Mouse (Mus musculus): ENCODE measurements around the gene Bnip3. TPM values are rescaled to one million over a fixed set of nuclear protein-coding genes. Genes with fewer than 3 reads are reported as not detected.
A peak's percentile ranks its signal among the peaks of the same experiment; 100 is the strongest.

Bnip3 gene
- polyA plus RNA-seq, 1 experiment from 2014 or later: 306 TPM

- Histone ChIP-seq H3K4me3 (ENCODE audit: low read depth, low read length) (no peak overlapping the region), H3K4me1 (ENCODE audit: control insufficient read depth, insufficient read depth, low read length) (peaks cover 4% of the 10 kb centered on the region; the same call in 1 of the 2 replicates), H3K27ac (ENCODE audit: low read depth, low read length) (no peak overlapping the region), H3K9ac (ENCODE audit: low read depth, low read length) (no peak overlapping the region), H3K27me3 (ENCODE audit: control insufficient read depth, insufficient read depth, low read length) (no peaks in the 10 kb centered on the region), H3K36me3 (ENCODE audit: control insufficient read depth, insufficient read depth, low read length) (no peaks in the 10 kb centered on the region), H3K4me2 (no peak overlapping the region), H3K9me3 (replicated peaks; ENCODE audit: control insufficient read depth, low read length) (no peaks in the 10 kb centered on the region)
- 66% methylated on average over 3 of the region's 3 CpGs for WGBS (ENCODE audit: insufficient replicate concordance)
- no peak for ATAC-seq (replicated peaks; ENCODE audit: insufficient number of reproducible peaks, low FRiP score, low TSS enrichment)
Measured at GRCm38 (mm10) chr7:138913616-138914015, 4.3 kb upstream of the Bnip3 start.

DNA sequence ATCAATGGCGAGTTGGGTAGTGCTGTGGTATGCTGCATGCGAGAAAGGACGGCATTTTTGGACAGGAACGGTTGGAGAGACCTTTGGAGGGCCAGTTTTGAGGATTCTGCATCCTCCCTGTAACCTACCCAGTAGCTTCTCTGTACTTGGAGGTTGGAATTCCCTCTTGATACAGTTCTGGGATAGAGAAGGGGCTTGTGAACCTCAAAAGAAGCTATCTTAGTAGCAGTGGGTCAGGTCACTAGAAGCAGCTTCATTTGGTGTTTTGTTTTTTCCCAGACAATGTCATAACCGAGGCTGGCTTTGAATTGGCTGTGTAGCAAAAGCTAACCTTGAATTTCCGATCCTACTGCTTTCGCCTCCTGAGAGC lies 859 bp upstream of the Bnip3 start:
- Histone ChIP-seq H3K36me3 (ENCODE audit: control insufficient read depth, insufficient read depth, low read length) (no peaks in the 10 kb centered on the region), H3K9me3 (replicated peaks; ENCODE audit: control insufficient read depth, low read length) (no peaks in the 10 kb centered on the region), H3K27ac (ENCODE audit: low read depth, low read length) (peak overlapping the region; percentile 83), H3K4me2 (peak overlapping the region; percentile 74), H3K4me1 (ENCODE audit: control insufficient read depth, insufficient read depth, low read length) (peaks cover 20% of the 10 kb centered on the region), H3K9ac (ENCODE audit: low read depth, low read length) (peak overlapping the region; percentile 69; the same call in 1 of the 2 replicates), H3K27me3 (ENCODE audit: control insufficient read depth, insufficient read depth, low read length) (no peaks in the 10 kb centered on the region), H3K4me3 (ENCODE audit: low read depth, low read length) (peak overlapping the region; percentile 70)
- ATAC-seq (replicated peaks; ENCODE audit: insufficient number of reproducible peaks, low FRiP score, low TSS enrichment): no peak
- 27% methylated on average over 7 of the region's 7 CpGs for WGBS (ENCODE audit: insufficient replicate concordance)

DNA sequence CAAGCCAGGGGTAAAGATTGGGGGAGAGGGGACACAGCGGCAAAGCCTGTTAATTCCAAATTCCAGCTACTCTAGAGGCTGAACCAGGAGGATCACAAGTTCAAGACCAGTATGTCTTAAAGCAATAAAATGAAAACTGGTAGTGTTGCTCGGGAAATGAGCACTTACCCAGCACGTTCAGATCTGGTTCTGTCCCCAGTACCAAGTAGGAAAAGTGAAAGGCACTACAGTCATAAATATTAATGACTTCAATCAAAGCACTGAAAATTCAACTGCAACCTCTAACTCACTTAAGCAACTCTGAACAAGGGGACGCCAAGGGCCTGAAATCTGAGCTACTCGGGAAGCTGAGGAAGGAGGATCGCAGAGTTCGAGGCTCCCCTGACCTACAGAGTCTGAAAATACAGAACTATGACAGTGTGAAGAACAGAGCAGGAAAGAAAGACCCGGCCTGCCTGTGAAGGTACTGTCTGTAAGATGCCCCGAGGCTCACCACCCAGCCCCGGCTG lies 497 bp downstream of the Bnip3 start:
- peak overlapping the region; percentile 70 for H3K4me3 ChIP-seq (ENCODE audit: low read depth, low read length)
- no peaks in the 10 kb centered on the region for H3K9me3 ChIP-seq (replicated peaks; ENCODE audit: control insufficient read depth, low read length)
- WGBS (ENCODE audit: insufficient replicate concordance): 5% methylated on average over 10 of the region's 10 CpGs
- H3K4me1 ChIP-seq (ENCODE audit: control insufficient read depth, insufficient read depth, low read length): peaks cover 20% of the 10 kb centered on the region
- no peak for ATAC-seq (replicated peaks; ENCODE audit: insufficient number of reproducible peaks, low FRiP score, low TSS enrichment)
- peak overlapping the region; percentile 80 for H3K9ac ChIP-seq (ENCODE audit: low read depth, low read length)
- H3K27me3 ChIP-seq (ENCODE audit: control insufficient read depth, insufficient read depth, low read length): no peaks in the 10 kb centered on the region
- H3K27ac ChIP-seq (ENCODE audit: low read depth, low read length): peak overlapping the region; percentile 83
- H3K36me3 ChIP-seq (ENCODE audit: control insufficient read depth, insufficient read depth, low read length): no peaks in the 10 kb centered on the region
- peak overlapping the region; percentile 74 for H3K4me2 ChIP-seq

DNA sequence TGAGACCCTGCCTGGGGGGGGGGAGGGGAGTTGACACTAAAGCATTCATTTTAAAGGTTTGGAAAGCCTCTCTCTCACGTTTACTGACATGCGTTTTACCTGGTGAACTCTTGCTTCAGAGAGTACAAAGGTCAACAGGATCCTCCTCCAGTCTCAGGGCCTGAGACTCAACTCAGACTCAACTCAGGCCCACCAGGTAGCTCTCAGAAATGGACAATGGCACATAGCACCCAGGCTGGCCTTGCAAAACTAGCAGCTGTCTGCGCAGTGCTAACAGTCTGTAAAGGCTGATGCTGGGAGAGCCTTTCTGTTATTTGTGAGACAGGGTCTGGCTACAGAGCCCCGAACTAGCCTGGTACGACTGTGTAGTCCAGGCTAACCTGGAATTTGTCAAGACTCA lies 1.3 kb downstream of the Bnip3 start:
- H3K9ac ChIP-seq (ENCODE audit: low read depth, low read length): peak overlapping the region; percentile 80
- ATAC-seq (replicated peaks; ENCODE audit: insufficient number of reproducible peaks, low FRiP score, low TSS enrichment): no peak
- H3K4me1 ChIP-seq (ENCODE audit: control insufficient read depth, insufficient read depth, low read length): peaks cover 23% of the 10 kb centered on the region
- H3K36me3 ChIP-seq (ENCODE audit: control insufficient read depth, insufficient read depth, low read length): no peaks in the 10 kb centered on the region
- no peaks in the 10 kb centered on the region for H3K9me3 ChIP-seq (replicated peaks; ENCODE audit: control insufficient read depth, low read length)
- H3K4me3 ChIP-seq (ENCODE audit: low read depth, low read length): peak overlapping the region; percentile 70
- H3K27ac ChIP-seq (ENCODE audit: low read depth, low read length): peak overlapping the region; percentile 83; the same call in 1 of the 2 replicates
- WGBS (ENCODE audit: insufficient replicate concordance): 39% methylated on average over 5 of the region's 5 CpGs
- no peaks in the 10 kb centered on the region for H3K27me3 ChIP-seq (ENCODE audit: control insufficient read depth, insufficient read depth, low read length)
- H3K4me2 ChIP-seq: peak overlapping the region; percentile 74

DNA sequence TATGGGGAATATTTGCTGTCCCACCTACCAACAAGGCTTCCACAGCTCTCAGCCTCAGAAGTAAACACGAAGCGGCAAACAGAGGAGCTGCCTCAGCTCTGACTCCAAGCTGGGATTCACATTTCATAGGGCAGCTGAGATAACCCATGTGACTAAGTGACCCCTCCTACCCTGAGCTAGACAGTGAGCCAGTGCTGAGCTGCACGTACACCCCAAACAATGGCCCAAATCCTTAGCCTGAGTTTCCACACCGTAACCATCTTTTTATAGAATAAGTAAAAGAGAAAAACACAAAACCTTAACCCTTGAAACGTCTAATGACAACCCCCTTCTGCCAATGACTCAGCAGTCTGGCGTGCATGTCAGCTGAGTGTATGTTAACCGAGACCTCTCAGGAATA lies 2.3 kb downstream of the Bnip3 start:
- Histone ChIP-seq H3K9ac (ENCODE audit: low read depth, low read length) (peak overlapping the region; percentile 50), H3K27ac (ENCODE audit: low read depth, low read length) (peak overlapping the region; percentile 51), H3K4me3 (ENCODE audit: low read depth, low read length) (peak overlapping the region; percentile 70), H3K4me1 (ENCODE audit: control insufficient read depth, insufficient read depth, low read length) (peaks cover 23% of the 10 kb centered on the region), H3K9me3 (replicated peaks; ENCODE audit: control insufficient read depth, low read length) (no peaks in the 10 kb centered on the region), H3K4me2 (peak overlapping the region; percentile 74), H3K27me3 (ENCODE audit: control insufficient read depth, insufficient read depth, low read length) (no peaks in the 10 kb centered on the region), H3K36me3 (ENCODE audit: control insufficient read depth, insufficient read depth, low read length) (no peaks in the 10 kb centered on the region)
- ATAC-seq (replicated peaks; ENCODE audit: insufficient number of reproducible peaks, low FRiP score, low TSS enrichment): 0 out of 2 replicates have a peak, but pooled peaks have one; percentile 43
- 3% methylated on average over 7 of the region's 7 CpGs for WGBS (ENCODE audit: insufficient replicate concordance)

GRCm38 (mm10) chr7:138906441-138906840 lies 2.9 kb downstream of the Bnip3 start:
- WGBS (ENCODE audit: insufficient replicate concordance): 47% methylated on average over 1 of the region's 1 CpGs
- peak overlapping the region; percentile 50; the same call in 1 of the 2 replicates for H3K9ac ChIP-seq (ENCODE audit: low read depth, low read length)
- no peaks in the 10 kb centered on the region for H3K9me3 ChIP-seq (replicated peaks; ENCODE audit: control insufficient read depth, low read length)
- H3K27ac ChIP-seq (ENCODE audit: low read depth, low read length): peak overlapping the region; percentile 51
- ATAC-seq (replicated peaks; ENCODE audit: insufficient number of reproducible peaks, low FRiP score, low TSS enrichment): no peak
- peak overlapping the region; percentile 70 for H3K4me3 ChIP-seq (ENCODE audit: low read depth, low read length)
- H3K4me1 ChIP-seq (ENCODE audit: control insufficient read depth, insufficient read depth, low read length): peaks cover 23% of the 10 kb centered on the region
- H3K4me2 ChIP-seq: peak overlapping the region; percentile 74
- H3K36me3 ChIP-seq (ENCODE audit: control insufficient read depth, insufficient read depth, low read length): no peaks in the 10 kb centered on the region
- H3K27me3 ChIP-seq (ENCODE audit: control insufficient read depth, insufficient read depth, low read length): no peaks in the 10 kb centered on the region

DNA sequence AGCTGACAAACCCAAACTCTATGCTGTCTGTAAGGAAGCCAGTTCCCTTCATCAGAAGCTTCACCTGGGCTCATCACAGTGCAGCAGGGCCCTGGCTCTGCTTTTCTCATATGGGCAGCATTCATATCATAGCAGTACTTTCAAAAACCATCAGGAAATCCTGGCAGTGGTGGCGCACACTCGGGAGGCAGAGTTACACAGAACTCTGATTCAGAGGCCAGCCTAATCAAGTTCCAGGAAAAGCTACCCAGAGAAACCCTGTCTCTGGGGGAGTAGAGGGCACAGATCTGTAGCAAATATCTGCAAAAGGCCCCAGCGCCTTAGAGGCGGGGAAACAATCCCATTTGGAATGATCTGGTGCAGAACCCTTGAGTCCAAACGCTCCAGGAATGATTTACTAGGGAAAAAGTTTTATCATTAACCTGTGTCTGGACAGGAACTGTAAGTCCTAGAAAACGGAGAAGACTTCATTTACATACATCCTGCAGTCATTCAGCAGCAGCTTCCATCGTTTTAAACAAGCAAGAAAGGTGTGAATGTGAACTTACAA lies 5.4 kb downstream of the Bnip3 start:
- peaks cover 20% of the 10 kb centered on the region for H3K4me1 ChIP-seq (ENCODE audit: control insufficient read depth, insufficient read depth, low read length)
- H3K9ac ChIP-seq (ENCODE audit: low read depth, low read length): no peak overlapping the region
- 59% methylated on average over 7 of the region's 7 CpGs for WGBS (ENCODE audit: insufficient replicate concordance)
- no peaks in the 10 kb centered on the region for H3K27me3 ChIP-seq (ENCODE audit: control insufficient read depth, insufficient read depth, low read length)
- H3K4me2 ChIP-seq: no peak overlapping the region
- H3K27ac ChIP-seq (ENCODE audit: low read depth, low read length): no peak overlapping the region
- no peak overlapping the region for H3K4me3 ChIP-seq (ENCODE audit: low read depth, low read length)
- H3K36me3 ChIP-seq (ENCODE audit: control insufficient read depth, insufficient read depth, low read length): no peaks in the 10 kb centered on the region
- no peak for ATAC-seq (replicated peaks; ENCODE audit: insufficient number of reproducible peaks, low FRiP score, low TSS enrichment)
- no peaks in the 10 kb centered on the region for H3K9me3 ChIP-seq (replicated peaks; ENCODE audit: control insufficient read depth, low read length)

- H3K4me1 ChIP-seq (ENCODE audit: control insufficient read depth, insufficient read depth, low read length): peaks cover 2% of the 10 kb centered on the region; the same call in 1 of the 2 replicates
- H3K9me3 ChIP-seq (replicated peaks; ENCODE audit: control insufficient read depth, low read length): no peaks in the 10 kb centered on the region
- WGBS (ENCODE audit: insufficient replicate concordance): 79% methylated on average over 4 of the region's 4 CpGs
- H3K36me3 ChIP-seq (ENCODE audit: control insufficient read depth, insufficient read depth, low read length): peaks cover 17% of the 10 kb centered on the region
- H3K9ac ChIP-seq (ENCODE audit: low read depth, low read length): no peak overlapping the region
- ATAC-seq (replicated peaks; ENCODE audit: insufficient number of reproducible peaks, low FRiP score, low TSS enrichment): no peak
- no peak overlapping the region for H3K4me2 ChIP-seq
- H3K27ac ChIP-seq (ENCODE audit: low read depth, low read length): no peak overlapping the region
- H3K4me3 ChIP-seq (ENCODE audit: low read depth, low read length): no peak overlapping the region
- no peaks in the 10 kb centered on the region for H3K27me3 ChIP-seq (ENCODE audit: control insufficient read depth, insufficient read depth, low read length)
Measured at GRCm38 (mm10) chr7:138898743-138899142, 10.6 kb downstream of the Bnip3 start.

DNA sequence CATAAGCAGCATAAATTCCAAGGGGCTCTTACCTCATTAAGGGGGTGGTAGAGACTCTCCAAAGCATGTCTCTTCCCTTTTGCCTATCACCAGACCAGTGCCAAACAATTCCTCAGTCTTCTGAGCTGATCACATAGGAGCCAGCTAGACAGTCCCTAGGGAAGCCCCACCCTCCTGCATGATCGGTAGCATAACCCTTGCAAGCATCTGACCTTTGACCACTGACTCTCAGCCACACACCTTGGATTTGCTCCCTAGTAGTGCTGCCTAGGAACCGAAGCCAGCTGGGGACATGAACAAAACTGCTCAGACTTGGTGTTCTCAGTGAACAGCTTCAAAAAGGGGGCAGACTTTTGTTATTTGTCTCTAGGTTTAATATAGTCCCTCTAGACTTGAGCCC lies 11.2 kb downstream of the Bnip3 start:
- WGBS (ENCODE audit: insufficient replicate concordance): 75% methylated on average over 2 of the region's 2 CpGs
- Histone ChIP-seq H3K36me3 (ENCODE audit: control insufficient read depth, insufficient read depth, low read length) (peaks cover 20% of the 10 kb centered on the region), H3K9me3 (replicated peaks; ENCODE audit: control insufficient read depth, low read length) (no peaks in the 10 kb centered on the region), H3K27me3 (ENCODE audit: control insufficient read depth, insufficient read depth, low read length) (no peaks in the 10 kb centered on the region), H3K4me1 (ENCODE audit: control insufficient read depth, insufficient read depth, low read length) (no peaks in the 10 kb centered on the region), H3K4me3 (ENCODE audit: low read depth, low read length) (no peak overlapping the region), H3K27ac (ENCODE audit: low read depth, low read length) (no peak overlapping the region), H3K9ac (ENCODE audit: low read depth, low read length) (no peak overlapping the region), H3K4me2 (no peak overlapping the region)
- no peak for ATAC-seq (replicated peaks; ENCODE audit: insufficient number of reproducible peaks, low FRiP score, low TSS enrichment)

All from heart, embryonic 11.5 days (tissue).